Mouse (Mus musculus) neural tube, embryonic 11.5 days (tissue): ENCODE data around the gene Adcy6. TPM values are rescaled to one million over a fixed set of nuclear protein-coding genes. Genes with fewer than 3 reads are reported as not detected.

Source experiments
- ATAC-seq: fragments of 200-750 bp; cut with Nextera tagmentation; 2 replicates; pipeline ENCODE4 v1.8.0; 2017; ENCODE audit warnings: moderate number of reproducible peaks, mild to moderate bottlenecking, moderate TSS enrichment, moderate library complexity; ENCODE audit not compliant: insufficient read depth, low FRiP score, low TSS enrichment
- DNase-seq: peaks from one replicate; pipeline ENCODE4 v3.0.0-alpha.2; 2015; ENCODE audit warnings: low spot score
- H3K27ac ChIP-seq: fragments of 300-500 bp; sonication (generic); 2 replicates; pipeline ENCODE4 v1.5.1; 2014; ENCODE audit warnings: low read depth, mild to moderate bottlenecking, low read length
- H3K27me3 ChIP-seq: fragments of 300-500 bp; sonication (generic); 2 replicates; pipeline ENCODE4 v1.6.1; 2014; ENCODE audit warnings: mild to moderate bottlenecking, low read length, mixed read lengths; ENCODE audit not compliant: control insufficient read depth, insufficient read depth
- H3K36me3 ChIP-seq: fragments of 300-500 bp; sonication (generic); 2 replicates; pipeline ENCODE4 v1.6.1; 2014; ENCODE audit warnings: mild to moderate bottlenecking, low read length, moderate library complexity, mixed read lengths; ENCODE audit not compliant: control insufficient read depth, insufficient read depth
- H3K4me1 ChIP-seq: fragments of 300-500 bp; sonication (generic); 2 replicates; pipeline ENCODE4 v1.6.1; 2014; ENCODE audit warnings: low read length, mixed read lengths; ENCODE audit not compliant: control insufficient read depth, insufficient read depth
- H3K4me2 ChIP-seq: fragments of 300-500 bp; sonication (generic); 2 replicates; pipeline ENCODE4 v1.6.1; 2014; ENCODE audit warnings: low read depth, mild to moderate bottlenecking, moderate library complexity
- H3K4me3 ChIP-seq: fragments of 300-500 bp; sonication (generic); 2 replicates; pipeline ENCODE4 v1.5.1; 2014; ENCODE audit warnings: low read depth, low read length
- H3K9ac ChIP-seq: fragments of 300-500 bp; sonication (generic); 2 replicates; pipeline ENCODE4 v1.6.1; 2014; ENCODE audit warnings: mild to moderate bottlenecking, low read length
- H3K9me3 ChIP-seq: fragments of 300-500 bp; sonication (generic); 2 replicates; pipeline ENCODE4 v1.6.1; 2016; ENCODE audit warnings: low read length; ENCODE audit not compliant: control insufficient read depth
- WGBS: fragments of 180-500 bp; shearing (Covaris S2); extraction: QIAGEN DNeasy Blood & Tissue Kit; methylation state at CpG from one replicate; pipeline ENCODE4 v1.1.7; 2014; 5-methylcytosine and 5-hydroxymethylcytosine counted together
- polyA plus RNA-seq: library from polyadenylated mRNA; unstranded; fragments of >200 nt; fragmentation: Nextera tagmentation; extraction: Ambion mirVana; gene quantifications from 2 replicates; pipeline ENCODE4 v1.2.1, GENCODE M21; 2014

Adcy6 gene
- polyA plus RNA-seq, 1 experiment from 2014 or later: 12.7 TPM

- no peak for DNase-seq
- peak overlapping the region; percentile 90; the same call in 1 of the 2 replicates for H3K9ac ChIP-seq
- H3K4me2 ChIP-seq: peak overlapping the region; percentile 59
- peaks cover 13% of the 10 kb centered on the region for H3K4me1 ChIP-seq
- WGBS: 79% methylated on average over 7 of the region's 7 CpGs
- no peak overlapping the region for H3K4me3 ChIP-seq
- H3K9me3 ChIP-seq: no peaks in the 10 kb centered on the region
- ATAC-seq: no peak
- no peaks in the 10 kb centered on the region for H3K27me3 ChIP-seq
- no peak overlapping the region for H3K27ac ChIP-seq
- H3K36me3 ChIP-seq: no peaks in the 10 kb centered on the region
Observed at GRCm38 (mm10) chr15:98569216-98569615, 40.7 kb downstream of the Adcy6 start.

DNA sequence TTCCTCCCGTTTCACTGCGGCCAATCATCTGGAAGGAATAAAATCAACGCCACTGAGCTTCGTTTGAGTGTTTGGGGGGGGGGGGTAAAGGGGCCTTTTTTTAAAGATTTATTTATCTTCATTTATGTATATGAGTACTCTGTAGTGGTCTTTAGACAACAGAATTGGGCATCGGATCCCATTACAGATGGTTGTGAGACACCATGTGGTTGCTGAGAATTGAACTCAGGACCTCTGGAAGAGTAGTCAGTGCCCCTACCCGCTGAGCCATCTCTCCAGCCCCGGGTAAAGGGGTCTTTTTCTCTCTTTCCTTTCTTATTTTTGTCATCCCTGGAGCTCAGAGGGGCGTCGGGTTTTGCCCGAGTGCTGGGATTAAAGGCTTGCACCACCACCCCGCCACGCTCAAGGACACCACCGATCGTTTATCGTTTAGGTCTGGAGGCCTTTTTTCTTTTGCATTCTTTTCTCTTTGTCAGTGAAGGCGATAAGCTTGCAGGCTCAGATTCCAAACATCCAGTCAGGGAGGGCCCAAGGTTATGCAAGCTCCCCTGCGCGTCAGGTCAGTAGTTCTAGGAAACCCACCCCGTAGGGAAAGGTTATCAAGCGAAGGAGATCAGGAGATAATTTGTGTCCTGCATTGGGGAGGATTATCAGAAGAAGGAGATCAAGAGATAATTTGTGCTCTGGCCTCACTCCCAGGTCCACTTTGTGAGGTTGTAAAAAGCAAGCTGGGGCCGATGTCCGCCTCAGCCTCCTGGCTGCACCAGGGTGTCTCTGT is 41.4 kb downstream of the Adcy6 start:
- Histone ChIP-seq H3K4me3 (peak overlapping the region; percentile 70), H3K27ac (peak overlapping the region; percentile 83), H3K4me1 (peaks cover 13% of the 10 kb centered on the region), H3K9me3 (no peaks in the 10 kb centered on the region), H3K9ac (peak overlapping the region; percentile 90), H3K4me2 (peak overlapping the region; percentile 59), H3K36me3 (0 out of 2 replicates have a peak, but pooled peaks cover under 1% of the 10 kb centered on the region), H3K27me3 (no peaks in the 10 kb centered on the region)
- ATAC-seq: 0 out of 2 replicates have a peak, but pooled peaks have one; percentile 3
- WGBS: 12% methylated on average over 22 of the region's 22 CpGs
- DNase-seq: peak; percentile 22

GRCm38 (mm10) chr15:98567278-98568134 is 42.4 kb downstream of the Adcy6 start:
- H3K36me3 ChIP-seq: 0 out of 2 replicates have a peak, but pooled peaks cover 4% of the 10 kb centered on the region
- H3K9me3 ChIP-seq: no peaks in the 10 kb centered on the region
- H3K4me1 ChIP-seq: peaks cover 13% of the 10 kb centered on the region
- ATAC-seq (peak; percentile 96), DNase-seq (peak; percentile 99)
- under 1% methylated on average over 88 of the region's 88 CpGs for WGBS
- peak overlapping the region; percentile 87 for H3K4me3 ChIP-seq
- peak overlapping the region; percentile 59 for H3K4me2 ChIP-seq
- peak overlapping the region; percentile 86 for H3K27ac ChIP-seq
- H3K9ac ChIP-seq: peak overlapping the region; percentile 90
- H3K27me3 ChIP-seq: no peaks in the 10 kb centered on the region

GRCm38 (mm10) chr15:98566973-98567277 is 43.0 kb downstream of the Adcy6 start:
- Histone ChIP-seq H3K9ac (peak overlapping the region; percentile 81), H3K27ac (peak overlapping the region; percentile 86), H3K27me3 (no peaks in the 10 kb centered on the region), H3K4me3 (peak overlapping the region; percentile 87), H3K9me3 (no peaks in the 10 kb centered on the region), H3K4me1 (peaks cover 13% of the 10 kb centered on the region), H3K36me3 (0 out of 2 replicates have a peak, but pooled peaks cover 4% of the 10 kb centered on the region), H3K4me2 (peak overlapping the region; percentile 47)
- WGBS: under 1% methylated on average over 15 of the region's 15 CpGs
- DNase-seq: peak; percentile 30
- no peak for ATAC-seq

- DNase-seq (no peak), ATAC-seq (no peak)
- no peaks in the 10 kb centered on the region for H3K27me3 ChIP-seq
- no peaks in the 10 kb centered on the region for H3K9me3 ChIP-seq
- peaks cover 2% of the 10 kb centered on the region; the same call in 1 of the 2 replicates for H3K36me3 ChIP-seq
- no peaks in the 10 kb centered on the region for H3K4me1 ChIP-seq
- H3K9ac ChIP-seq: no peak overlapping the region
- H3K4me2 ChIP-seq: no peak overlapping the region
- H3K27ac ChIP-seq: no peak overlapping the region
- no peak overlapping the region for H3K4me3 ChIP-seq
- 94% methylated on average over 5 of the region's 5 CpGs for WGBS
Observed at GRCm38 (mm10) chr15:98557186-98557585, 52.7 kb downstream of the Adcy6 start.

GRCm38 (mm10) chr15:98555881-98556280 is 54.0 kb downstream of the Adcy6 start:
- H3K27me3 ChIP-seq: no peaks in the 10 kb centered on the region
- no peak overlapping the region for H3K4me3 ChIP-seq
- H3K4me1 ChIP-seq: no peaks in the 10 kb centered on the region
- no peak overlapping the region for H3K4me2 ChIP-seq
- DNase-seq (no peak), ATAC-seq (no peak)
- 100% methylated on average over 4 of the region's 4 CpGs for WGBS
- H3K36me3 ChIP-seq: peaks cover 8% of the 10 kb centered on the region
- no peaks in the 10 kb centered on the region for H3K9me3 ChIP-seq
- no peak overlapping the region for H3K27ac ChIP-seq
- no peak overlapping the region for H3K9ac ChIP-seq

- Histone ChIP-seq H3K9ac (no peak overlapping the region), H3K9me3 (no peaks in the 10 kb centered on the region), H3K4me2 (no peak overlapping the region), H3K27me3 (no peaks in the 10 kb centered on the region), H3K4me3 (no peak overlapping the region), H3K4me1 (no peaks in the 10 kb centered on the region), H3K36me3 (peaks cover 10% of the 10 kb centered on the region), H3K27ac (no peak overlapping the region)
- 96% methylated on average over 2 of the region's 2 CpGs for WGBS
- ATAC-seq: no peak
- DNase-seq: no peak
Observed at GRCm38 (mm10) chr15:98552758-98553157, 57.1 kb downstream of the Adcy6 start.

- H3K4me1 ChIP-seq: no peaks in the 10 kb centered on the region
- whole genome bisulfite sequencing: 92% methylated on average over 5 of the region's 5 CpGs
- H3K9me3 ChIP-seq: no peaks in the 10 kb centered on the region
- no peak overlapping the region for H3K4me3 ChIP-seq
- no peak overlapping the region for H3K27ac ChIP-seq
- peaks cover 27% of the 10 kb centered on the region for H3K36me3 ChIP-seq
- no peak overlapping the region for H3K9ac ChIP-seq
- ATAC-seq (no peak), DNase-seq (no peak)
- no peaks in the 10 kb centered on the region for H3K27me3 ChIP-seq
- no peak overlapping the region for H3K4me2 ChIP-seq
Observed at GRCm38 (mm10) chr15:98546843-98547242, 63.0 kb downstream of the Adcy6 start.
